Mouse (Mus musculus) liver, embryonic 14.5 days (tissue): ENCODE results near the gene Mif. TPM values are rescaled to one million over a fixed set of nuclear protein-coding genes. Genes with fewer than 3 reads are reported as not detected.

Experiments used
- ATAC-seq: fragments of 200-750 bp; cut with Nextera tagmentation; 2 replicates; pipeline ENCODE4 v1.8.0; 2017; ENCODE audit warnings: moderate number of reproducible peaks, mild to moderate bottlenecking, moderate library complexity; ENCODE audit not compliant: insufficient read depth
- DNase-seq, 3 experiments: peaks; one replicate each; pipeline ENCODE4 v3.0.0-alpha.2; 2012 to 2013; ENCODE audit warnings: low read depth in 3 of 3, low spot score in 3 of 3
- H3K27ac ChIP-seq: fragments of 300-500 bp; sonication (generic); 2 replicates; pipeline ENCODE4 v1.5.1; 2014; ENCODE audit warnings: moderate library complexity, mild to moderate bottlenecking, control low read depth, inconsistent platforms
- H3K27me3 ChIP-seq: fragments of 300-500 bp; sonication (generic); 2 replicates; pipeline ENCODE4 v1.6.1; 2014; ENCODE audit warnings: mild to moderate bottlenecking, low read length, moderate library complexity; ENCODE audit not compliant: control insufficient read depth, insufficient read depth
- H3K36me3 ChIP-seq: fragments of 300-500 bp; sonication (generic); replicated peaks from 2 replicates; pipeline ENCODE4 v1.6.1; 2014; ENCODE audit warnings: low read depth; ENCODE audit not compliant: control insufficient read depth, insufficient read depth
- H3K4me1 ChIP-seq, 2 experiments: fragments of 200-500 bp in 1 of 2; fragments of 300-500 bp in 1 of 2; sonication (generic) in 1 of 2; replicated peaks; 2 replicates each; pipeline ENCODE4 v1.6.1; 2012 to 2014; ENCODE audit warnings: antibody characterized with exemption in 1 of 2, inconsistent platforms in 1 of 2, low read length in 1 of 2; ENCODE audit not compliant: control insufficient read depth in 2 of 2, insufficient read depth in 2 of 2
- H3K4me2 ChIP-seq: fragments of 300-500 bp; sonication (generic); 2 replicates; pipeline ENCODE4 v1.6.1; 2014; ENCODE audit warnings: low read depth, mild to moderate bottlenecking, control low read depth, moderate library complexity
- H3K4me3 ChIP-seq, 2 experiments: fragments of 200-500 bp in 1 of 2; fragments of 300-500 bp in 1 of 2; sonication (generic) in 1 of 2; 2 replicates each; pipeline ENCODE4 v1.5.1; 2012 to 2014; ENCODE audit warnings: low read depth in 2 of 2, low read length in 2 of 2, mild to moderate bottlenecking in 2 of 2, control low read depth in 1 of 2, inconsistent platforms in 1 of 2, moderate library complexity in 1 of 2; ENCODE audit not compliant: insufficient read depth in 1 of 2
- H3K9ac ChIP-seq: fragments of 300-500 bp; sonication (generic); replicated peaks from 2 replicates; pipeline ENCODE4 v1.6.1; 2014; ENCODE audit warnings: mild to moderate bottlenecking, control low read depth, moderate library complexity
- H3K9me3 ChIP-seq: fragments of 300-500 bp; sonication (generic); 2 replicates; pipeline ENCODE4 v1.6.1; 2016; ENCODE audit warnings: low read length, mixed read lengths; ENCODE audit not compliant: control insufficient read depth
- CTCF ChIP-seq: IDR thresholded peaks from 2 replicates; pipeline ENCODE4 v1.5.1; 2016; ENCODE audit warnings: antibody characterized with exemption, low read depth, control low read depth
- EP300 ChIP-seq: IDR thresholded peaks from 2 replicates; pipeline ENCODE4 v1.6.1; 2016; ENCODE audit warnings: antibody characterized with exemption, low read depth
- WGBS: fragments of 180-500 bp; shearing (Covaris S2); extraction: QIAGEN DNeasy Blood & Tissue Kit; methylation state at CpG from one replicate; pipeline ENCODE4 v1.1.7; 2014; ENCODE audit not compliant: insufficient replicate concordance; 5-methylcytosine and 5-hydroxymethylcytosine counted together
- polyA plus RNA-seq, 2 experiments: library from polyadenylated mRNA; depleted of rRNA in 1 of 2; stranded (reverse) in 1 of 2; unstranded in 1 of 2; fragments of >200 nt; fragmentation: Nextera tagmentation in 1 of 2; extraction: Ambion mirVana in 1 of 2; gene quantifications; 2 replicates each; pipeline versions ENCODE4 v1.2.1 to v1.2.3; 2012 to 2014

The Mif gene
- polyA plus RNA-seq, 2 experiments = 755 to 879 TPM

- Histone ChIP-seq H3K9ac (peak overlapping the region; percentile 87), H3K4me2 (peak overlapping the region; percentile 88), H3K27ac (no peak overlapping the region), H3K4me1 (peaks cover 3 to 17% of the 10 kb centered on the region in 2 experiments; a peak in 3 of 4 replicates), H3K4me3 (peak overlapping the region; percentile 70 to 75), H3K9me3 (no peaks in the 10 kb centered on the region), H3K27me3 (no peaks in the 10 kb centered on the region), H3K36me3 (0 out of 2 replicates have a peak, but pooled peaks cover 4% of the 10 kb centered on the region)
- ATAC-seq (peak; percentile 27), DNase-seq (no peak)
- WGBS = 1% methylated on average over 26 of the region's 27 CpGs
- TF ChIP-seq EP300 = no peak
- TF ChIP-seq CTCF = no peak
Measured at GRCm38 (mm10) chr10:75859107-75859746, 813 bp downstream of the Mif start.

GRCm38 (mm10) chr10:75857598-75857997 lies 2.4 kb downstream of the Mif start:
- Histone ChIP-seq H3K27me3 (no peaks in the 10 kb centered on the region), H3K4me3 (no peak overlapping the region), H3K4me1 (peaks cover 3 to 17% of the 10 kb centered on the region in 2 experiments; a peak in 3 of 4 replicates), H3K9ac (no peak overlapping the region), H3K9me3 (no peaks in the 10 kb centered on the region), H3K27ac (no peak overlapping the region), H3K4me2 (no peak overlapping the region), H3K36me3 (0 out of 2 replicates have a peak, but pooled peaks cover 4% of the 10 kb centered on the region)
- DNase-seq = no peak
- WGBS = 82% methylated on average over 4 of the region's 4 CpGs
- ATAC-seq = no peak
- no peak for TF ChIP-seq CTCF
- TF ChIP-seq EP300 = no peak

GRCm38 (mm10) chr10:75856976-75857375 lies 3.1 kb downstream of the Mif start:
- Histone ChIP-seq H3K4me2 (no peak overlapping the region), H3K9me3 (no peaks in the 10 kb centered on the region), H3K27ac (no peak overlapping the region), H3K4me1 (peaks cover 3 to 17% of the 10 kb centered on the region in 2 experiments; a peak in 3 of 4 replicates), H3K9ac (no peak overlapping the region), H3K36me3 (0 out of 2 replicates have a peak, but pooled peaks cover 4% of the 10 kb centered on the region), H3K4me3 (no peak overlapping the region), H3K27me3 (no peaks in the 10 kb centered on the region)
- DNase-seq = no peak
- TF ChIP-seq CTCF (no peak), EP300 (no peak)
- no peak for ATAC-seq
- 68% methylated on average over 3 of the region's 3 CpGs for WGBS

DNA sequence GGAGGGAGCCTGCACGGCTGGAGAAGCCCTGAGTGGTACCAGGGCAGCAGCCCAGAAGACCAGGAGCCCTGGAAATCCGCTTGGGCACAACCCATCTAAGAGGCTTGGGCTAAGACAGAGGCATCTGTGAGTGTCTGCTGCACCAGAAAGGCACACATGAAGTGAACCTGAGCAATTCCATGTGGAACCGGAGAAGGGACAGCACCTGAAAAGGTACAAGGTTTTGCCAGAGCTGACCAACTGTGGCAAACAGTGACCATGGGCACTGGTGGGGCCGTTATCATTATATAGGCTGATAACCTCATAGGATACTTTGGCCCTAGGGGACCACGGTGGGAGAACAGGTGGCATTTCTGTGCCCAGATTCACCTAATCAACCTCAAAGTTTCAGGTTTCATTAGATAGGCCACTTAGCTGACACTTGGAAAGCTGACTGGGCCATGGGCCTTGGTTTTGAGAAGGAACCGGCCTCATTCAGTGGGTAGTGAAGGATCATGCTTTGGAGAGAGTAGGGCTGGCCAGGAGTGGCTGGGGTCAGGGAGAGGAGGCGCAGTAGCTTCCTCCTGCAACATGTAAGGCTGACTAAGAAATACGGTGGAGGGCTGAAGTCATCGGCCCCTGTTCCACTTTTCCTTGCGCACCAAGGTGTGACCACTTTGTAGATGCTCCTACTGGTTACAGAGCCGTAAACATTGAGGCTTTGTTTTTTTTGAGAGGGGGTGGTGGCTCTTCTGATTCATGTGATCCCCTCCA lies 3.7 kb downstream of the Mif start:
- 70% methylated on average over 11 of the region's 11 CpGs for WGBS
- Histone ChIP-seq H3K4me3 (no peak overlapping the region), H3K27ac (no peak overlapping the region), H3K4me2 (no peak overlapping the region), H3K9ac (no peak overlapping the region), H3K4me1 (peaks cover 3 to 17% of the 10 kb centered on the region in 2 experiments; a peak in 3 of 4 replicates), H3K36me3 (0 out of 2 replicates have a peak, but pooled peaks cover 4% of the 10 kb centered on the region), H3K27me3 (no peaks in the 10 kb centered on the region), H3K9me3 (no peaks in the 10 kb centered on the region)
- DNase-seq (no peak), ATAC-seq (no peak)
- no peak for TF ChIP-seq CTCF
- no peak for TF ChIP-seq EP300

GRCm38 (mm10) chr10:75855416-75855981 lies 4.5 kb downstream of the Mif start:
- H3K27ac ChIP-seq = no peak overlapping the region
- H3K9ac ChIP-seq = no peak overlapping the region
- no peak overlapping the region for H3K4me3 ChIP-seq
- H3K36me3 ChIP-seq = 0 out of 2 replicates have a peak, but pooled peaks cover 4% of the 10 kb centered on the region
- H3K9me3 ChIP-seq = no peaks in the 10 kb centered on the region
- DNase-seq (no peak), ATAC-seq (no peak)
- TF ChIP-seq CTCF = no peak
- TF ChIP-seq EP300 = no peak
- H3K27me3 ChIP-seq = no peaks in the 10 kb centered on the region
- 83% methylated on average over 15 of the region's 15 CpGs for WGBS
- H3K4me2 ChIP-seq = no peak overlapping the region
- peaks cover 3 to 13% of the 10 kb centered on the region in 2 experiments; a peak in 3 of 4 replicates for H3K4me1 ChIP-seq
